25 mouse cellular contexts compared by ENCODE assay signal in genomic region chr12:71618956-71619355, GRCm38 (mm10).
"Had no signal": no experiment of that assay in that cellular context is flagged by ENCODE, and none has a peak within 500 bp of the region (broad histone marks: within the 10 kb centered on the region; RNA-seq: fewer than 3 reads in every experiment).

No protein-coding gene starts in this region.

- H3K27ac ChIP-seq: left cerebral cortex, adult 2 months; limb, embryonic 10.5 days; limb, embryonic 12.5 days; limb, embryonic 13.5 days; limb, embryonic 15.5 days; liver, embryonic 12.5 days; liver, embryonic 13.5 days; liver, embryonic 14.5 days; liver, embryonic 15.5 days; lung, embryonic 15.5 days; macrophage; midbrain, embryonic 10.5 days; midbrain, embryonic 12.5 days; midbrain, embryonic 15.5 days; neural tube, embryonic 12.5 days had no signal

- H3K27me3 ChIP-seq: limb, embryonic 12.5 days; limb, embryonic 13.5 days; limb, embryonic 15.5 days; liver, embryonic 12.5 days; liver, embryonic 13.5 days; liver, embryonic 15.5 days; lung, embryonic 15.5 days; midbrain, embryonic 12.5 days; midbrain, embryonic 15.5 days; neural tube, embryonic 12.5 days had no signal

- H3K9ac ChIP-seq: limb, embryonic 12.5 days; limb, embryonic 13.5 days; limb, embryonic 15.5 days; liver, embryonic 12.5 days; liver, embryonic 13.5 days; liver, embryonic 14.5 days; liver, embryonic 15.5 days; liver, postnatal 0 days; lung, embryonic 14.5 days; lung, embryonic 15.5 days; midbrain, embryonic 12.5 days; midbrain, embryonic 15.5 days; neural tube, embryonic 12.5 days had no signal

- H3K9me3 ChIP-seq: limb, embryonic 10.5 days; limb, embryonic 12.5 days; limb, embryonic 13.5 days; limb, embryonic 15.5 days; liver, embryonic 12.5 days; liver, embryonic 13.5 days; liver, embryonic 15.5 days; lung, embryonic 15.5 days; midbrain, embryonic 10.5 days; midbrain, embryonic 12.5 days; midbrain, embryonic 15.5 days; neural tube, embryonic 12.5 days had no signal

- H3K36me3 ChIP-seq: limb, embryonic 10.5 days; limb, embryonic 12.5 days; limb, embryonic 13.5 days; limb, embryonic 15.5 days; liver, embryonic 12.5 days; liver, embryonic 13.5 days; liver, embryonic 15.5 days; lung, embryonic 15.5 days; midbrain, embryonic 10.5 days; midbrain, embryonic 12.5 days; midbrain, embryonic 15.5 days; neural tube, embryonic 12.5 days had no signal

- DNase-seq: left cerebral cortex, postnatal 4 days; liver; liver, embryonic 13.5 days; liver, postnatal 0 days; lung, adult 2 months; midbrain, embryonic 14.5 days had no signal

- H3K4me1 ChIP-seq: liver, embryonic 12.5 days; liver, embryonic 13.5 days; liver, embryonic 15.5 days; megakaryocyte, embryonic 14.5 days; midbrain, embryonic 15.5 days; neural tube, embryonic 12.5 days had no signal

- H3K4me2 ChIP-seq: limb, embryonic 12.5 days; limb, embryonic 13.5 days; limb, embryonic 15.5 days; liver, embryonic 11.5 days; liver, embryonic 12.5 days; liver, embryonic 13.5 days; liver, embryonic 15.5 days; lung, embryonic 14.5 days; lung, embryonic 15.5 days; midbrain, embryonic 12.5 days; midbrain, embryonic 15.5 days; neural tube, embryonic 12.5 days had no signal

- H3K4me3 ChIP-seq: left cerebral cortex, adult 2 months; limb, embryonic 10.5 days; limb, embryonic 12.5 days; limb, embryonic 13.5 days; limb, embryonic 15.5 days; liver, embryonic 12.5 days; liver, embryonic 13.5 days; liver, embryonic 15.5 days; lung, embryonic 15.5 days; megakaryocyte, embryonic 14.5 days; midbrain, embryonic 10.5 days; midbrain, embryonic 12.5 days; midbrain, embryonic 15.5 days; myocyte; neural tube, embryonic 12.5 days had no signal

- ATAC-seq: liver, embryonic 12.5 days; liver, postnatal 0 days; midbrain, embryonic 15.5 days; midbrain, embryonic 16.5 days had no signal
